Mouse (Mus musculus) testis, adult 2 months (tissue): ENCODE results near the gene Hnrnpdl.

ENCODE experiments used
- CTCF ChIP-seq: fragments of 200-500 bp; IDR thresholded peaks from 2 replicates; pipeline ENCODE4 v1.5.1; 2012; ENCODE audit warnings: low read depth, mild to moderate bottlenecking, inconsistent platforms, low read length, moderate library complexity; ENCODE audit not compliant: control insufficient read depth, insufficient read depth, insufficient replicate concordance
- POLR2A ChIP-seq: fragments of 200-500 bp; IDR thresholded peaks from 2 replicates; pipeline ENCODE4 v1.6.1; 2012; ENCODE audit warnings: low read depth, mild to moderate bottlenecking, inconsistent platforms, low read length, moderate library complexity; ENCODE audit not compliant: control insufficient read depth

GRCm38 (mm10) chr5:100069526-100069925 lies 30.1 kb upstream of the Hnrnpdl start:
- TF ChIP-seq POLR2A, result no peak
- TF ChIP-seq CTCF, result no peak
